Mouse (Mus musculus) erythroid progenitor cell, adult 5-6 weeks (primary cell): ENCODE results near the gene Zfp664. TPM values are rescaled to one million over a fixed set of nuclear protein-coding genes. Genes with fewer than 3 reads are reported as not detected.

ENCODE experiments used
- ATAC-seq: replicated peaks from 2 replicates; pipeline ENCODE4 v1.8.0; 2016; ENCODE audit warnings: moderate number of reproducible peaks, mild to moderate bottlenecking, moderate TSS enrichment, inconsistent platforms; ENCODE audit not compliant: poor library complexity, low FRiP score, severe bottlenecking
- total RNA-seq, 2 experiments: library from RNA; stranded (forward) in 1 of 2; stranded (reverse) in 1 of 2; fragments of 150-400 nt in 1 of 2; fragments of 186-747, 209-891 nt in 1 of 2; gene quantifications; 2 replicates each; pipeline versions ENCODE4 v1.2.3 to v1.2.4; 2015 to 2017; ENCODE audit warnings: low replicate concordance in 2 of 2

Gene Zfp664
- total RNA-seq, 2 experiments from 2014 or later, result 4.2 to 7.3 TPM

DNA sequence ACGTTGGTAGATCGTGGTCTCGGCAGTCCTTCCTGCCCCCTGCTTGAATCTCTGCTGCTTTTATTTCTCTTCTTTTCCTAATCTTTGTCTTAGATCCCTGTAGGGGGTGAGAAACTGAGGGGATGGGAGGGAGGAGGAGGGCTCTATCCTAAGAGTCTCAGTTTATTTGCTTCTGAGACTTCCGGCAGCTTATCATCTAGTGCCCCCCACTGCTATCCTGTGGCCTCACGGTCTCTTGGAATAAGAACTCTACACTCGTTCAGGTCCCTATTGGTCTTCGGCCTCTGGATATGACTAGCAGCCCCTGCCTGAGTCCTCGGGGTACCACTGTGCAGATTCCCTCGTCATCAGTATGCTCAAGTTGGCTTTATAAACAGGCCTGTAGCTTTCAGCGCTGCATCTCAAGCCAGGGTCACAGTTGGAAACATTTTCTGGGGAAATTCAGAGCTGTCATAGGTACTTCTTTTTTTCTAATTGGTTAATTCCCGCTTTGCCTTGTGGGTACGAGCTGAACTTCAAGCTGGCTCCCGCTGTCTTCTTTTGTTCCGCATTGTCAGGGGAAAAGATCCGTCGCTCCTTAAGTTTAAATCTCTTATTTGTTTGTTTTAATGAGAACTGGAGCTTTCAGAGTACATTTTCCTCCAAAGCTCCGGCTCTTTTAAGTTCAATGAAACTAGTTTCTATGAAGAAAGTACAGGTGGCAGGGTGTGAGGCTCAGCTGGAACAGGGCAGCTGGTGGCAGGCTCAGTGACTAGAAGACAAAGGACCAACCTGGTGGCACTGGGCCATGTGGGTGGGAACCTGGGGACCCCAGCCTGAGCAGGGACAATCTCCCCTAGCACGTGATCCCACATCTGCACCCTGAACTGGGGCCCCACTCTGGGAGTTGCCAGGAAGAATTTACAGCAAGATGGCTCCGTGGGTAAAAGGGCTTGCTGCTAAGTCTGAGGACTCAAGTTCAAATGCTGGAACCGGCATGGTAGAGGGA, 50.7 kb downstream of the Zfp664 start:
- ATAC-seq, result no peak

DNA sequence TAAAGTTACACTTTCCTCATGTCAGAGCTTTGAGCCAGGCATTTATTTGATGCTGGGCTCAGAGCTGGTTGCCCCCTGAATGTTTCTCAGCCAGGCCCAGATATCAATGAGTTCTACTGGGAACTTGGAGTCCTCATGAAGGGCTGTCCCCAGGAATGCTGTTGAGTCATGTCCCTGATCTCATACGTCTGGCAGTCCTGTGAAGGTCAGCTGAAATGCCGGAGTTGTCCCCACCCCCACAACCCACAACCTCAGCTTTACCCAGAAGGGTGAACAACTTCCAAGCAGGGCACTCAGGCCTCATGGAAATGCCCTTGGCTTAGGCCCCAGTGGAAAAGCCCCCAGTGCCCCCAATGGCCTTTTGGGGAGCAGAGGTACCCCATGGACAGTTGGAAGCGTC, 57.3 kb downstream of the Zfp664 start:
- ATAC-seq, result no peak

DNA sequence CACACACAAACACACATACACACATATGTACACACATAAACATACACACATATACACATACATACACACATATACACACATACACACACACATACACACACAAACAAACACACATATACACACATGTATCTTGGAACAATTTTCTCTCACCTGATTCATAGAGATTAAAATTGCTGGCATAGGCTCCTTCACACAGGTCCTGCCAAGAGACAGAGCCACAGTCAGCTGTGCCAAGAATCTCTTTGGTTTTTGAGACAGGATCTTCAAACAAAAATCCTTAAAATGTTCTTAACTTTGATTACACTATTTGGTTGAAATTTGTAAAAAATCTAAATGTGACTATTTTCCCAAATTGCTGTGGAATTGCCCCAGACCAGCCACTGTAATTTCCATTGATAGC, 58.9 kb downstream of the Zfp664 start:
- no peak for ATAC-seq

DNA sequence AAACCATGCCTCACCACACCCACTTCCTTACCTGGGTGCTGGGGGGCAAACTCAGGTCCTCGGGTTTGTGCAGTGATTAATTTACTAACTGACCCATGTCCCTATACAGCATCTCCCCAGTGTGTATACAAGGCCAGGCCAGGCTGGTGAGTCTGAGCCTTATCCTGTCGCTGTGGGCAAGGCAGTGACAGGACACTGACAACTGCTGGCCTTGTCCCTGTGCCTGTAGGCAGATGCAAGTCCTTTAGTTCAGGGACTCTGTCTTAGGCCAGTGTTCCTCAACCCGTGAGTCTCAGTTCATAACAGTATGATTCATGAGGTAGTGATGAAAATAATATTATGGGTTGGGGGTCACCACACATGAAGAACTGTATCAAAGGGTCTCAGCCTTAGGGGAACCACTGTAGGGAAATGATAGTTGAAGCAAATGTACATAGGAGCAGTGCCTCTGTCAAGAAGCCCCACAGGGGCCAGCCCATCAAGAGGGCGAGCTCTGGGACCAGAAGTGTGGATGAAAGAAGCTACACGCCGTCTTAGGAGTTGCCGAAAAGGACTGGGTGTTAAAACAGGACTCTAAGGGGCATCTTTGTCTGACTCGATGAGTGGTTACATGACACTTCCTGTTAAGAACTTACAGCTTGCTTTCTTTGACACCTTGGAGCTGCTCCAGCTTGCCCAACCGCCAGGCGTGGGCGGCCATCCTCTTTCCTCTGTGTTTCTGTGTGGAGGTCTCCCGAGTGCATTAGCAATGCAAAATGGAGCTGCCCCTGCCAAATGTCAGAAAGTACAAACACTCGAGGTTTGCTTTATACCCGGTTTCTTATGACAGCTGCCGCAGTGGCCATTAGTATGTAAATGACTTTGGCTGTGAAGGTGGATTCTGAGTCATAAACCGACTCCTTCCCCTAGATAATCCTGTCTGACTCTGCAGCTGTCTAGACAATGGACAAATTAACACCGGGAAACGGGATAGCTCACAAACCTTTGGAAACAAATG, 60.2 kb downstream of the Zfp664 start:
- no peak for ATAC-seq

DNA sequence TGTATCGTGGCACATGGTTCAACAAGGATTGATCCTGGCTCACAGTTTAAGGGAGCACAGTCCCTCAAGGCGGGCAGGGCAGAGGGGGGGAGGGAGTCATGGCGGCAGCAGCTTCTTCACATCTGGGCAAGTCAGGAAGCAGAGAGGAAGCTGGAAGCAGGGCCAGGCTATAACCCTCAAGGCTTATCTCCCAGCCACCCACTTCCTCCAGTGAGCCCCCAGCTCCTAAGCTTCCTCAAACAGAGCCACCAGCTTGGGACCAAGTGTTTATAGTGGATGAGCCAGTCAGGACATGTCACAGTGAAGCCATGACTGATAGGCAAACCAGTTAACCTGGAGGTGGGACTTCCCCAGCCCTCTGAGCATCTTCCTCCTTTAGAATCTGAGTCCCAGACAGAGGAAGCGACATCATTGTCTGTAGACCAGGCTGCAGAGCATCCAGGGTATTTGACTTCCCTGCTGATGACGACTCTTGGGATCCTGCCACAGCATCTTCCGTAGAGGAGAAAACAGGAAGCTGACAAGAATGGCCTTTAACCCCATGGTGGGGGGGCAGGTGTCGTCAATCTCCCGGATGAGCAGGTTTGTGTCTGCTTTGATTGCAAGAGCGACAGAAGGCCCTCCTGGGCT, 67.0 kb downstream of the Zfp664 start:
- ATAC-seq, result no peak

DNA sequence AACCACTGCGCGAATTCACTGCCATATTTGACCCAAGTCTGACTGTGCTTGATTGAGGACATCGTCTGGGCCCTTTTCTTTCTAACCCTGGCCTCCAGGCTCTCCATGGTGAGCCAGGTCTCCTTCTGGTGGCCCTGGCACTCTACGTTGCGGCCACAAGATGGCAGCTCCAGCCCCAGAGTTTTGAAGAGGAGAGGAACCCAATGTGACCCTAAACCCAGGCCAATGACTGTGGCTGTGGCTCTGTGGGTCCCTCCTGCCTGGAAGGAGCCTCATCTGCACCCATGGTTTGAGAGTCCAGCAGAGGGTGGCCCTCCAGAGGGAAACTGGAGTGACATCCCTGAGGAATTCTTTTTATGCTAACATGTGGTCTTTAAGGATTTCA, 67.6 kb downstream of the Zfp664 start:
- ATAC-seq, result no peak

DNA sequence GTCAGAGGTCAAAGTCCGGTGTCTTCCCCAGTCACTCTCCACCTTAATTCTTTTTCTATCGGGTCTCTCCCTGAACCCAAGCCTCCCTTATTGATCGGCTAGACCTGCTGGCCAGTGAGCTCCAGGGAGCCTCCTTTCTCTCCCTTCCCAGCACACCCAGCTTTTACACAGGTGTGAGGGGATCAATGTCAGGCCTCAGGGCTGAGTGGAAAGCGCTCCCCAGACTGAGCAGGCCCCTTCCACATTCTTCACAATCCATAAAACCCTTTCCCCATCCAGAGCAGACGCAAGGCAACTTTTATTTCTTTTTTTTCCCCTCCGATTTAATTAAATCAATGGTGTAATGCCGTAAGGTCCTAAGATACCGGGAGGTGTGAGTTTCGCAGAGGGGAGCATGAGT, 68.1 kb downstream of the Zfp664 start:
- ATAC-seq, result no peak

DNA sequence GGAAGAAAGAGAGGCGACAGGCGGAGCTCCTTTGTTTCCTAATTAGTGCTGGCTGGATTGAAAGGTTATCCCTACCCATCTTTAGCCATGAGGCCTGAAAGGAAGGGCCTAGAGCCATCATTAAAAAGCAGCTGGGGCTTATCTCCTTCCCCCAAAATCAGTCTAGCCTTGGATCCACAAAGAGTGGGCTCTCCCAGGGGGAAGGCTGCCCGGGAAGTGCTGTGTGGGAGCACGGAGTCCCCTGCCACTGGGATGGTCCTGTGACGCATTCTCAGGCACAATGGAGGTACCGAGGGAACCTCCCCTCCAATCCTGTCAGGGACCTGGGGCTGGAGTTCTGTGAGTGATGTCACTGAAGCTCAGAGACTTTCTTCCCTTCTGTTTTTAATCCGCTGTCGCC, 68.6 kb downstream of the Zfp664 start:
- ATAC-seq, result no peak

DNA sequence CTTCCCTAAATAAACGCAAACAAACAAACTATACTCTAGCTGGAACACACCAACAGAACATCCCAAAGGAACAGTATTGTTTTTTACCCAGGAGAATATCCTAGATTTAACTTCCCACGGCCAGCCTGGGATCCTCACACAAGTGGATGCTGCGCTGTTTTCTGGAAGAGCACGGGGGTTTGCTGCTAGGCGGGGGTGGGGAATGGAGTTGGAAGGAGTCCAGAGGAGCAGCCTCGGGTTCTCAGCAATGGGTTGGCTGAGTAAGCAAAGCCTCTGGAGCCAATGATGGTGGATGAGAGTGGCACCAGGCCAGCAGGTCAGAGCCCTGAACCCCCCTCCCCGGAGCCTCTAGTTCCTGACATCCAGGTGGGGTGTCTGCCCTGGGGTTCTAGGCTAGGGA, 72.1 kb downstream of the Zfp664 start:
- no peak for ATAC-seq

DNA sequence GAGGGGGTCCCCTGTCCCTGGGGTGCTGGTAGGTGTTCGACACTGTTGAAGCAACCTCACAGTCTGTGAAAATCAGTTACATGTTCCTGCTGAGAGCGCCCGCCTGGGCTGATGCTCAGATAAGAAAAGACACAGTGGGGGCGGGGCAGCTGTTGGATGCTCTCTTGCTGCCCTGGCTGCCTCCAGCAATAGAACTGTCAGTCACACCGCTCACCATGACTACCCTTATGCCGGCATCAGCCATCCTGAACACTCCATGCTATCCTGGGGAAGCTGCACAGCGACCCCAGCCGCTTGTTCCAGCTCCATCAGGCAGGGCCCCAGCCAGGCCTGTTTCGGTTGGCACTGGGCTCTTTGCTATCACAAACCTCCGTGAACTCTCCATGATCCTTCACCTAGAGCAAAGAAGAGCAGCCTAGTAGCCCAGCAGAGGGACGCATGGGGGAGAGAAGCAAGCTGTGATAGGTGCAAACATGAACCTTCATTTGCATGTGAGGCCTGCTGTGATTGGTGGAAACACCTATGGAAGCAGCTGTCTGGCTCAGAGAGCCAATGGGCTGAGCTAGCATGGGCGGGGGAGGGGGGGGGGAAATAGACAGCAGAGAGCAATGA, 80.8 kb downstream of the Zfp664 start:
- ATAC-seq, result no peak

DNA sequence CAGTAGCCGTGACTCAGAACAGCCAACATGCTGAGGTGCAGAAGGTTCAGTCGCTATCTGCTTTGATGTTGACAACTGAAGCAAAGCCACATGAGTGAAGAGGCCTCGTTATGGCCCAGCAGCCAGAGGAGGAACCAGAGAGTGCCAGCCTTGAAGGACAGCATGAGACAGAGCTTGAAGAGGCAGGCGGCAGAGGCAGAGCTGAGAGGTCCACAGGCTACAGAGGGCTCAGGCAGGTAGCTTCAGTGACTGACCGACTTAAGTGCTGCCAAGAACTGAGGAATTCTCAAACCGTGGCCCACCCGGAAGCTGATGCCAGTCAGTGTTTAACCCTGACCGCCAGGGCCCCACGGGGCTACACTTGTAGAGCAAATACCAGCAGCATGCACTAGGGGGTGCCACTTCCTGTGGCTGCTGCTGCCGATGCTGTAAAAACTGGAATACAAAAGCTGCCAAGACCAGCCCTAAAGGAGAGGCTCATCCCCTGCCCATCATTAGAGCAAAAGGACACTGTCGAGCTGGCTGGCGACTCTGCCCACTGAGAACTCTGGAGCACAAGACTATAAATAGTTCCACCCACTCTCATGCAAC, 81.4 kb downstream of the Zfp664 start:
- ATAC-seq, result no peak

DNA sequence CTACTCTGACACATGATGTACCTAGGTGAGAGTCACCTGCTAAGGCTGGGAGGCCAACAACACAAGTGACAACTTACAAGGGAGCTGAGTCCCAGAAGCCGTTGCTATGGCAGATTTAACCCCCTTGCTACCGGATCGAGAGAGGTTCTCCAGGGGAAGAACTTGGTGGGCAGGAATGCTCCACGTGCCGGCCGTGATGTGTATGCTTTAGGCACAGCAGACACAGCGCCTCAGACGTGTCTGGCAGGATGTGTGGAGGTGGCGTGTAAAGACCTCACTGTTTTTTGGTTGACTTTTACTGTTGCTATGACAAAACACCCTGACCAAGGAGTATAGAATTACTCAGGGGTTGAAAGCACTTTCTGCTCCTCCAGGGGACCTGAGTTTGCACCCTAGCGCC, 81.9 kb downstream of the Zfp664 start:
- no peak for ATAC-seq

DNA sequence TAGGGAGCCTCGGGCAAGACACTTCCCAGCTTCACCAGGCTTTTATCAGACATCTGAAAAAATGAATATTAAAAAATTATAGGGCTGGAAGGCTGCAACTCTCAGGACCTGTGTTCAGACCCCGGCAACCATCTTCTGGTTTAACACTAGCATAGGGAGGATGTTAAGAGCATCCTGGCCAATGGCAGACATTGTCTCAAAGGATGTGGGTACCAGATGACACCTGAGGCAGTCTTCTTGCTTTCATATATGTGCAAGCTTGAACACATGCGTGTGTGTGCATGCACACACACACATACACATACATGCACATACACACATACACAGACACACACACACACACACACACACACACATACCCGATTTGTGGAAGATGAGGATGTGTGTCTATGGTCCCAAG, 82.6 kb downstream of the Zfp664 start:
- no peak for ATAC-seq

DNA sequence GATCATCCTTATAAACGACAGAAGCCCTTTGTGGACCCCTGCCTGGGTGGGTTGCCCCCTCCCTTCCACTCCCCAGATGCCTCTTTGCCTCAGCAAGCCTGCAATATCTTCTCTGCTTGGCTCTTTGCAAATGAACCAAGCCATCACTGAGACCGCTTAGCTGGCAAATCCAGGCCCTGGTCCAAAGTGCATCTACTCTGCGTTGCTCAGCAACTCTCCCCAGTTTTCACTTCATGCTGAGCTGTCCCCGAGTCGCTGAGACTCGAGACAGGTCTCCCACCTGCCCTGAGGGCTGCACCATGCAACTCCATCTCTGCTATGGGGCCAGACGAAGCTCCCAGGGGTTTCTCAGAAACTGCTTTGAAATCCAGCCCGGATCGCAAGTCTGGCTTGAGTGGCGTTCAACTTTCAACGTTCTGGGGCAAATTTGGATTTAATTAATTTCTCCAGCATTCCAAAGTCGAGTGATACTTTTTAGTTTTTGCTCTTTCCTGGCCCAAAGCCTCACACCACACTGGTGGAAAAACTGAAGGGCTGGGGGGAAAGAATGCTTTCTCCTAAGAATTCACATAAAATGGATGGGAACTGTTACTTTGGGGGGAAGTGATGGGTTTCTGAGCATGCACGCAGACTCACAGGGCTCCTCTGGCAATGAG, 88.3 kb downstream of the Zfp664 start:
- no peak for ATAC-seq

DNA sequence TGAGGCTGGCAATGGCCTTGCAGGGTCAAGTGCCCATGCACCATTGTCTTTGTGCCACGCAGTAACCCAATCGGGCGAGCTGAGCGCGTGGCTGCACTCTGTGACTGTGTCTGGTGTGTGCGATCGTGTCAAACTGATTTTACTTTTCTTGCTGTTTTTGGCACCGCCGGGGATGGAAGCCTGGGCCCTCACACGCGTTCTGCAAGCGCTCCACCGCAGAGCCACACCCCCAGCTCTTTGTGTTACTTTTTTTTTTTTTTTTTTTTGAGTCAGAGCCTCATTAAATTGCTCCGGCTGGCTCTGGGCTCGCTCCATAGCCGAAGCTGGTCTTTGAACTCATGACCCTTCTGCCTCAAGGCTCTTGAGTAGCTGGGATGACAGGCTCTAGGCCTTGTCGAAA, 88.8 kb downstream of the Zfp664 start:
- no peak for ATAC-seq
